Mouse (Mus musculus): Measurements from ENCODE around the gene Fbxw25. TPM values are rescaled to one million over a fixed set of nuclear protein-coding genes. Genes with fewer than 3 reads are reported as not detected.

Gene Fbxw25
- total RNA-seq (2023), result not detected

DNA sequence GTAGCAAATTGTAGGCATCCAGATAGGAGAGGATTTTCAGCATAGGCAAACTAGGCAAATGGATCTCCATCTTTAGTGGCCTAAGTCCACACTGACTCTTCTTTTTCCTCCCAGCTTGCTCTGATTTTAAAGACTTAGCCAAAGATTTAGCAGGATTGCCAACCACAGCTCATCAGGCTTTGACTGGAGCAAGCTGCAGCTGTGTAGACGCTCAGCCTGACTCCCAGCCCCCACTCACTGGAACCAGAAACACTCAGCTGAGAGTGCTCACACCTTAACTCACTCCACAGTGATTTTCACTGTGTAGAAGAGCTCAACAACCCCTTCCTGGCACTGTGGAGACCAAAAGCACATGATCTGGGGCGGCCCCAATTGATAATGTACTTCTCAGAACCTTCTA, at the start of gene Fbxw25:
Gene Fbxw25, minus strand, starts transcription at position 101 of the 400 bp plus-strand sequence.

DNA sequence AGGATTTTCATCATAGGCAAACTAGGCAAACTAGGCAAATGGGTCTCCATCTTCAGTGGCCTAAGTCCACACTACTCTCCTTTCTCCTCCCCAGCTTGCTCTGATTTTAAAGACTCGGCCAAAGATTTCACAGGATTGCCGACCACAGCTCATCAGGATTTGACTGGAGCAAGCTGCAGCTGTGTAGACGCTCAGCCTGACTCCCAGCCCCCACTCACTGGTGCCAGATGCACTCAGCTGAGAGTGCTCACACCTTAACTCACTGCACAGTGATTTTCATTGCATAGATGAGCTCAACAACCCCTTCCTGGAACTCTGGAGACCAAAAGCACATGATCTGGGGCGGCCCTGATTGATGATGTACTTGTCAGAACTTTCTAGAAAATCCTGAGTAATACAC, 38.1 kb upstream of the Fbxw25 start, which contains the start of gene Fbxw18:
Gene Fbxw18, minus strand, starts transcription at position 101 of the 400 bp plus-strand sequence.

DNA sequence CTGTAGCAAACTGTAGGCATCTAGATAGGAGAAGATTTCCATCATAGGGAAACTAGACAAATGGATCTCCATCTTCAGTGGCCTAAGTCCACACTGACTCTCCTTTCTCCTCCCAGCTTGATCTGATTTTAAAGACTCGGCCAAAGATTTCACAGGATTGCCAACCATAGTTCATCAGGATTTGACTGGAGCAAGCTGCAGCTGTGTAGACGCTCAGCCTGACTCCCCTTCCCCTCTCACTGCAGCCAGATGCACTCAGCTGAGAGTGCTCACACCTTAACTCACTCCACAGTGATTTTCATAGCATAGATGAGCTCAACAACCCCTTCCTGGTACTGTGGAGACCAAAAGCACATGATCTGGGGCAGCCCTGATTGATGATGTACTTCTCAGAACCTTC, 38.5 kb downstream of the Fbxw25 start, which contains the start of gene Fbxw24:
Gene Fbxw24, minus strand, starts transcription at position 101 of the 400 bp plus-strand sequence.

Other genes with a start within 250 kb of the Fbxw25 start
- not detected for gene Fbxw16, start 215.5 kb downstream of the Fbxw25 start, total RNA-seq (2023)
- not detected for gene Fbxw19, start 168.8 kb downstream of the Fbxw25 start, total RNA-seq (2023)
- not detected for gene Fbxw15, start 96.4 kb downstream of the Fbxw25 start, total RNA-seq (2023)
- gene Fbxw24, start 38.6 kb downstream of the Fbxw25 start, total RNA-seq (2023), result not detected
- gene Fbxw18, start 38.0 kb upstream of the Fbxw25 start, total RNA-seq (2023), result not detected
- gene Fbxw26, start 81.4 kb upstream of the Fbxw25 start, total RNA-seq (2023), result not detected
- not detected for gene Fbxw27, start 126.0 kb upstream of the Fbxw25 start, total RNA-seq (2023)
- not detected for gene Spink8, start 147.6 kb upstream of the Fbxw25 start, total RNA-seq (2023)
- 8.8 TPM for gene Nme6, start 168.1 kb upstream of the Fbxw25 start, total RNA-seq (2023)
- 2.4 TPM for gene Camp, start 185.0 kb upstream of the Fbxw25 start, total RNA-seq (2023)
- gene Cdc25a, start 210.9 kb upstream of the Fbxw25 start, total RNA-seq (2023), result 10.4 TPM

Data from CD4-positive naive resting alpha-beta T cell, adult 76 days (primary cell).